Mouse (Mus musculus) heart, embryonic 15.5 days (tissue): ENCODE data around the gene Dlk1. TPM values are rescaled to one million over a fixed set of nuclear protein-coding genes. Genes with fewer than 3 reads are reported as not detected.

Source experiments
- ATAC-seq: fragments of 200-750 bp; cut with Nextera tagmentation; replicated peaks from 2 replicates; pipeline ENCODE4 v1.8.0; 2017; ENCODE audit warnings: low read depth, moderate TSS enrichment; ENCODE audit not compliant: insufficient number of reproducible peaks, insufficient read depth, low FRiP score
- H3K27ac ChIP-seq: fragments of 300-500 bp; sonication (generic); 2 replicates; pipeline ENCODE4 v1.5.1; 2015; ENCODE audit warnings: mild to moderate bottlenecking, inconsistent platforms
- H3K27me3 ChIP-seq: fragments of 300-500 bp; sonication (generic); 2 replicates; pipeline ENCODE4 v1.6.1; 2015; ENCODE audit warnings: inconsistent platforms
- H3K36me3 ChIP-seq: fragments of 300-500 bp; sonication (generic); 2 replicates; pipeline ENCODE4 v1.6.1; 2015; ENCODE audit warnings: mild to moderate bottlenecking, inconsistent platforms
- H3K4me1 ChIP-seq: fragments of 300-500 bp; sonication (generic); replicated peaks from 2 replicates; pipeline ENCODE4 v1.6.1; 2015; ENCODE audit warnings: inconsistent platforms
- H3K4me2 ChIP-seq: fragments of 300-500 bp; sonication (generic); 2 replicates; pipeline ENCODE4 v1.6.1; 2015; ENCODE audit warnings: inconsistent platforms, mild to moderate bottlenecking, moderate library complexity
- H3K4me3 ChIP-seq: fragments of 300-500 bp; sonication (generic); 2 replicates; pipeline ENCODE4 v1.5.1; 2015; ENCODE audit warnings: mild to moderate bottlenecking, inconsistent platforms
- H3K9ac ChIP-seq: fragments of 300-500 bp; sonication (generic); 2 replicates; pipeline ENCODE4 v1.6.1; 2015; ENCODE audit warnings: mild to moderate bottlenecking, inconsistent platforms
- H3K9me3 ChIP-seq: fragments of 300-500 bp; sonication (generic); replicated peaks from 2 replicates; pipeline ENCODE4 v1.6.1; 2016; ENCODE audit warnings: inconsistent platforms
- WGBS: fragments of 180-500 bp; shearing (Covaris S2); methylation state at CpG from one replicate; pipeline ENCODE4 v1.1.7; 2015; ENCODE audit warnings: mixed read lengths; 5-methylcytosine and 5-hydroxymethylcytosine counted together
- polyA plus RNA-seq: library from polyadenylated mRNA; unstranded; fragments of >200 nt; fragmentation: Nextera tagmentation; extraction: Ambion mirVana; gene quantifications from 2 replicates; pipeline ENCODE4 v1.2.1, GENCODE M21; 2015

The Dlk1 gene
- polyA plus RNA-seq, result 131 and 212 TPM in 2 replicates

DNA sequence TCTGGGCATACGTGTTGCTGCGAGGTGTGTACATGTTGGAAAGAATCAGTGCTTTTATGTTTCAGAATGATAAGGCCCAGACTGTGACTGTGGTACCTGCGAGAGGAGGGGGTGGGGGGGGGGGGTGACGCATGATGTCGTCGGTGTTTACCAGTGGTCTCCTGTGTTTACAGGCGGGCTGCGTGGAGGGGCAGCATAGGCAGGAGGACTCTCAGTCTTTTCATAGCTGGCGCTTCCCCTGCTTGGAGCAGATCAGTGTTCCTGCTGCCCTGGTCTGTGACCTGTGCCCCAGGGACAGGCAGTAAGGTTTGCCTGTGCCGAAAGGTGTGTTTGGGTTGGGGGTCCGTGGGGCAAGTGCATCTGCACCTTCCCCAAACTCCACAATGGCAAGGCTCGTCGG, at the start of gene Dlk1:
Dlk1 (plus strand) TSS at position 232 of the 400 bp plus-strand sequence.
- H3K4me1 ChIP-seq, result peaks cover 27% of the 10 kb centered on the region

GRCm38 (mm10) chr12:109402943-109403342, 49.7 kb upstream of the Dlk1 start:
- WGBS, result 50% methylated on average over 5 of the region's 5 CpGs
- peaks cover 49% of the 10 kb centered on the region for H3K4me1 ChIP-seq
- no peak for ATAC-seq
- H3K27ac ChIP-seq, result peak overlapping the region; percentile 80
- no peak overlapping the region for H3K4me2 ChIP-seq
- no peaks in the 10 kb centered on the region for H3K36me3 ChIP-seq
- no peaks in the 10 kb centered on the region for H3K27me3 ChIP-seq
- no peak overlapping the region for H3K4me3 ChIP-seq
- no peaks in the 10 kb centered on the region for H3K9me3 ChIP-seq
- no peak overlapping the region for H3K9ac ChIP-seq

More for the DNA sequence above, at the start of gene Dlk1:
- Histone ChIP-seq H3K36me3 (no peaks in the 10 kb centered on the region), H3K9ac (peak within 1 kb of the TSS; percentile 42; the same call in 1 of the 2 replicates), H3K27ac (0 out of 2 replicates have a peak within 1 kb of the TSS, but pooled peaks have one; percentile 16), H3K9me3 (no peaks in the 10 kb centered on the region), H3K4me3 (peak within 1 kb of the TSS; percentile 51), H3K4me2 (peak within 1 kb of the TSS; percentile 69), H3K27me3 (peaks cover 89% of the 10 kb centered on the region)
- WGBS, result 13% methylated on average over 13 of the region's 13 CpGs
- no peak for ATAC-seq

- 70% methylated on average over 9 of the region's 9 CpGs for WGBS
- Histone ChIP-seq H3K36me3 (no peaks in the 10 kb centered on the region), H3K4me2 (no peak overlapping the region), H3K4me1 (peaks cover 42% of the 10 kb centered on the region), H3K27me3 (no peaks in the 10 kb centered on the region), H3K4me3 (no peak overlapping the region), H3K9me3 (no peaks in the 10 kb centered on the region), H3K27ac (no peak overlapping the region), H3K9ac (no peak overlapping the region)
- no peak for ATAC-seq
Measured at GRCm38 (mm10) chr12:109403752-109404151, 48.9 kb upstream of the Dlk1 start.

GRCm38 (mm10) chr12:109406018-109406417, 46.6 kb upstream of the Dlk1 start:
- Histone ChIP-seq H3K4me3 (no peak overlapping the region), H3K27ac (no peak overlapping the region), H3K27me3 (no peaks in the 10 kb centered on the region), H3K9ac (no peak overlapping the region), H3K36me3 (no peaks in the 10 kb centered on the region), H3K4me1 (peaks cover 27% of the 10 kb centered on the region), H3K4me2 (no peak overlapping the region), H3K9me3 (no peaks in the 10 kb centered on the region)
- 57% methylated on average over 3 of the region's 3 CpGs for WGBS
- no peak for ATAC-seq

DNA sequence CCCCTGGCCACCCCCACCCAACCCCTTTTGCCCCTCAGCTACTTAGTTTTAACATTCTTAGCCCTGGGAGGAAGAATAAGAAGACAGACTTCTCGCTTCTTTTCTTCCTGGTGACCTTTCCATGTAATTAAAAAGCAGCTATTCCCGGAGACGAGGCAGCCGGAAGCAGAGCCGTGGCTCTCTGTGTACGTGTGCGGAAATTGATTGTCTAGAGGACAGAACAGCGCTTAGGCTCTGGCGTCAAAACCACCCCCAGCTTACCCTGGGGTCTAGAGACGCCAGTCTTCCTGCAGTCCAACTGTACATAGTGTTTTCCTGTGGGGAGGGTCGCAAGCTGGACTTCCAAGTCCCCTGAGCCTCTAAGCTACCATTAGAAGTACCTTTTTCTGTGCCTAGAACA, 41.9 kb upstream of the Dlk1 start:
- H3K9ac ChIP-seq, result no peak overlapping the region
- no peaks in the 10 kb centered on the region for H3K36me3 ChIP-seq
- no peak for ATAC-seq
- H3K27me3 ChIP-seq, result no peaks in the 10 kb centered on the region
- no peaks in the 10 kb centered on the region for H3K9me3 ChIP-seq
- H3K27ac ChIP-seq, result peak overlapping the region; percentile 63
- no peak overlapping the region for H3K4me3 ChIP-seq
- H3K4me1 ChIP-seq, result peaks cover 34% of the 10 kb centered on the region
- H3K4me2 ChIP-seq, result no peak overlapping the region
- 60% methylated on average over 11 of the region's 11 CpGs for WGBS

DNA sequence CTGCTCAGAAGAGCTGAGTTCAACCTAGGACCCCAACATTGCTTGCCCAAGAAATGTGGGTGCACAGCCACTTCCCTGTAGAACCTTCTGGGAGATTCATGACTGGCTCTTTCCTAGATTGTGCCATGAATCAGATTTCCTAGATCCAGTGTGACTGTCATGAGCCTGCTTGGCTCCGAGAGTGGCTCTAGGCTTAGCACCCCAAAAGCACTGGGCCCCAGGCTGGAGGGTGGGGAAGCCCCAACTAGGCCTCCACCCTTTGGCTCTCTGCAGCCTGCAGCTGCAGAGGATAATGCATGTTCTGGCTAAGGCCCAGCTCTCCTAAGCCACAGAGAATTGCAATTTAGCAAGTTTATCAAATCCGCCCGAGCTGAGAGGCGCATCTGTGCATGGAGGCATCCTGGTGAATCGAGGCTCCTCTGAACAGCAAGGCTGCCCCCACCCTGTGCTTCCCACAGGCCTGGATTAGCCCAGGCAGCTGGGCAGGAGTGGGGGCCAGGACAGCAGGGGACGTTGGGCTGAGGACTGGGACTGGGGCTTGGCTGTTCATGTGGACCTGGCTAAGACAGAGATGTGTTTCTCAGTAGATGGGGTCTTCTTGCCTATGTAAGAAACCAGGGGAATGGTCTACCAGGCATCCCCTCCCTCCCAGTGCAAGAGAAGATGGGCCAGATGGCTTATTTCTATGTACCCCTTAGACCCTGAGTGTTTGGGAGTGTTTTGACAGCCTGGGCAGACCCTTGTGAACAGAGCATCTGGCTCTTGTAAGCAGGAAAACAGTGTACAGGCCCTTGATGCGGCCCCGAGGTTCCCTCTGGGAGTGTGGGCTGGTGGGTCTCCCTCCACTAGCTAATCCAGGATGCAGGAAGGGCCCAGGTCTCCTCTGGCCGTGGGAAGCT, 41.2 kb upstream of the Dlk1 start:
- no peak overlapping the region for H3K4me3 ChIP-seq
- H3K9ac ChIP-seq, result no peak overlapping the region
- H3K36me3 ChIP-seq, result no peaks in the 10 kb centered on the region
- WGBS, result 53% methylated on average over 9 of the region's 9 CpGs
- ATAC-seq, result no peak
- H3K9me3 ChIP-seq, result no peaks in the 10 kb centered on the region
- no peak overlapping the region for H3K4me2 ChIP-seq
- no peaks in the 10 kb centered on the region for H3K27me3 ChIP-seq
- peaks cover 34% of the 10 kb centered on the region for H3K4me1 ChIP-seq
- peak overlapping the region; percentile 63 for H3K27ac ChIP-seq

GRCm38 (mm10) chr12:109412071-109412440, 40.6 kb upstream of the Dlk1 start:
- ATAC-seq, result no peak
- H3K27ac ChIP-seq, result peak overlapping the region; percentile 63

DNA sequence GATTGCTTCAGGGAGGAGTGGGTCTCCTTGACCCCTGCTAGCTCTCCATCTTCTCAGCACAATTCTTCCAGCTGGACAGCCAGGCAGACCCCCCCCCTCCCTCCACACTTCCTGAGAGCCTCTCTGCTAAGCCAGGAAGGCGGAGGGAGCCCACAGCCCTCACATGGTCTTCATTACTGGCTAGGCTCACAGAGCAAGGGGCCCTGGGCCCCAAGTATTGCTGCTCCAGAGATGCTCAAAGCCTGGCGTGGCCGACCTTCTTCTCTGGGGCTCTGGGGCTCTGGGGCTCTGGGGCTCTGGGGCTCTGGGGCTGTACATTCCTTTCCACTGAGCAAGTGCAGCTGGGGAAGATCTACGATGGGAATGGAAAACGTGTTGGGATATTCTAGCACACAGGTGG, 39.9 kb upstream of the Dlk1 start:
- 25% methylated on average over 5 of the region's 5 CpGs for WGBS
- Histone ChIP-seq H3K4me1 (peaks cover 42% of the 10 kb centered on the region), H3K9me3 (no peaks in the 10 kb centered on the region), H3K4me2 (no peak overlapping the region), H3K4me3 (no peak overlapping the region), H3K36me3 (no peaks in the 10 kb centered on the region), H3K9ac (no peak overlapping the region; the same call in 1 of the 2 replicates), H3K27me3 (no peaks in the 10 kb centered on the region), H3K27ac (peak overlapping the region; percentile 63)
- no peak; the same call in 1 of the 2 replicates for ATAC-seq

More at GRCm38 (mm10) chr12:109412071-109412440, 40.6 kb upstream of the Dlk1 start:
- no peaks in the 10 kb centered on the region for H3K36me3 ChIP-seq
- H3K4me1 ChIP-seq, result peaks cover 38% of the 10 kb centered on the region
- H3K4me3 ChIP-seq, result no peak overlapping the region
- no peaks in the 10 kb centered on the region for H3K9me3 ChIP-seq
- H3K9ac ChIP-seq, result no peak overlapping the region; the same call in 1 of the 2 replicates
- 69% methylated on average over 8 of the region's 8 CpGs for WGBS
- H3K4me2 ChIP-seq, result no peak overlapping the region
- no peaks in the 10 kb centered on the region for H3K27me3 ChIP-seq

DNA sequence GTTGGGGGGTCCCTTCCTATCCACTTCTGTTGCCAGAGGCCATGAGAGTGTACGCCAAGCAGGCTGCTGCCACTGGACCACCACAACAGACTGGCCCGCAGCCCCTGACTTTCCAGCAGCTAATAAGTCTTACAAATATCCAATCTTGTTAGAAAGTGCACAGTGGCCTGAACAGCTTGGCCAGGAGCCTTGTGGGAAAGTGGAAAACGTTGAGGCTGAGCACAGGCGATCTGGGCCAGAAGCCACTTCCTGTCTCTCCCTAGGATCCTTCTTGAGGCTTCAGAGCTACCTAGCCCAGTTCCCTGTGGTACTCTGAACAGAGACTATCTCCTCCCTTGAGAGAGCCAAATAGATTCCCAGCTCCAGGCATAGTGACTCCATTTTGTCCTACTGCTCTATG, 39.3 kb upstream of the Dlk1 start:
- WGBS, result 66% methylated on average over 4 of the region's 4 CpGs
- Histone ChIP-seq H3K4me3 (no peak overlapping the region), H3K36me3 (no peaks in the 10 kb centered on the region), H3K4me1 (peaks cover 49% of the 10 kb centered on the region), H3K9me3 (no peaks in the 10 kb centered on the region), H3K27ac (peak overlapping the region; percentile 63), H3K9ac (no peak overlapping the region), H3K4me2 (no peak overlapping the region), H3K27me3 (no peaks in the 10 kb centered on the region)
- no peak for ATAC-seq

- no peaks in the 10 kb centered on the region for H3K27me3 ChIP-seq
- no peak overlapping the region for H3K4me2 ChIP-seq
- no peaks in the 10 kb centered on the region for H3K36me3 ChIP-seq
- no peak overlapping the region for H3K9ac ChIP-seq
- no peak overlapping the region for H3K4me3 ChIP-seq
- ATAC-seq, result no peak
- H3K4me1 ChIP-seq, result peaks cover 50% of the 10 kb centered on the region
- WGBS, result 78% methylated on average over 5 of the region's 5 CpGs
- peak overlapping the region; percentile 66; the same call in 1 of the 2 replicates for H3K27ac ChIP-seq
- no peaks in the 10 kb centered on the region for H3K9me3 ChIP-seq
Measured at GRCm38 (mm10) chr12:109416681-109417080, 35.9 kb upstream of the Dlk1 start.

- Histone ChIP-seq H3K4me2 (no peak overlapping the region), H3K9ac (no peak overlapping the region), H3K36me3 (no peaks in the 10 kb centered on the region), H3K27ac (peak overlapping the region; percentile 66), H3K27me3 (no peaks in the 10 kb centered on the region), H3K4me1 (peaks cover 41% of the 10 kb centered on the region), H3K4me3 (no peak overlapping the region), H3K9me3 (no peaks in the 10 kb centered on the region)
- WGBS, result 37% methylated on average over 14 of the region's 14 CpGs
- peak; percentile 70 for ATAC-seq
Measured at GRCm38 (mm10) chr12:109417476-109418201, 35.0 kb upstream of the Dlk1 start.
